Mouse (Mus musculus) myocyte (in vitro differentiated cells): ENCODE measurements around the gene Tulp1. TPM values are rescaled to one million over a fixed set of nuclear protein-coding genes. Genes with fewer than 3 reads are reported as not detected.
"Not testable (repeated sequence)": the region's sequence is repeated elsewhere in the genome, so short reads cannot be mapped to it uniquely, and the experiment has no call there.

Source experiments
- H3K27me3 ChIP-seq: one replicate; pipeline ENCODE4 v1.6.1; 2011; ENCODE audit not compliant: control insufficient read depth, insufficient read depth, insufficient read length
- H3K36me3 ChIP-seq: one replicate; pipeline ENCODE4 v1.6.1; 2011; ENCODE audit not compliant: control insufficient read depth, insufficient read depth
- H3K4me2 ChIP-seq: one replicate; pipeline ENCODE4 v1.6.1; 2011; ENCODE audit warnings: low read depth, control low read depth
- H3K4me3 ChIP-seq: one replicate; pipeline ENCODE4 v1.5.1; 2011; ENCODE audit warnings: mild to moderate bottlenecking, control low read depth, moderate library complexity
- H3K79me2 ChIP-seq: one replicate; pipeline ENCODE4 v1.6.1; 2011; ENCODE audit not compliant: control insufficient read depth, insufficient read depth
- H3ac ChIP-seq: one replicate; pipeline ENCODE4 v1.6.1; 2011; ENCODE audit not compliant: control insufficient read depth, insufficient read length
- CEBPB ChIP-seq: IDR thresholded peaks from 2 replicates; pipeline ENCODE4 v1.6.1; 2011; ENCODE audit warnings: mild to moderate bottlenecking, moderate library complexity; ENCODE audit not compliant: poor library complexity, insufficient read depth, severe bottlenecking
- E2F4 ChIP-seq: IDR thresholded peaks from one replicate; pipeline ENCODE4 v1.6.1; 2011; ENCODE audit warnings: mild to moderate bottlenecking, control low read depth, moderate library complexity; ENCODE audit not compliant: insufficient read depth
- MAX ChIP-seq: IDR thresholded peaks from one replicate; pipeline ENCODE4 v1.6.1; 2011; ENCODE audit warnings: low read depth, mild to moderate bottlenecking, control low read depth
- MYOD1 ChIP-seq, 3 experiments: IDR thresholded peaks; one replicate each; pipeline ENCODE4 v1.6.1; 2011; ENCODE audit warnings: control low read depth in 2 of 3, low read depth in 2 of 3, mild to moderate bottlenecking in 2 of 3, moderate library complexity in 1 of 3; ENCODE audit not compliant: insufficient read length in 2 of 3, control insufficient read depth in 1 of 3
- MYOG ChIP-seq, 3 experiments: IDR thresholded peaks; one replicate each; pipeline ENCODE4 v1.6.1; 2011; ENCODE audit warnings: control low read depth in 2 of 3, low read depth in 2 of 3, mild to moderate bottlenecking in 2 of 3; ENCODE audit not compliant: insufficient read length in 2 of 3, control insufficient read depth in 1 of 3, insufficient read depth in 1 of 3
- POLR2A ChIP-seq: IDR thresholded peaks from one replicate; pipeline ENCODE4 v1.6.1; 2011; ENCODE audit warnings: low read depth, mild to moderate bottlenecking, control low read depth, moderate library complexity; ENCODE audit not compliant: insufficient read length
- POLR2AphosphoS2 ChIP-seq: IDR thresholded peaks from one replicate; pipeline ENCODE4 v1.6.1; 2011; ENCODE audit warnings: low read depth, control low read depth; ENCODE audit not compliant: insufficient read length
- REST ChIP-seq: IDR thresholded peaks from one replicate; pipeline ENCODE4 v1.6.1; 2011; ENCODE audit warnings: mild to moderate bottlenecking, control low read depth, moderate library complexity; ENCODE audit not compliant: insufficient read depth, insufficient read length
- SRF ChIP-seq: IDR thresholded peaks from one replicate; pipeline ENCODE4 v1.6.1; 2011; ENCODE audit warnings: low read depth; ENCODE audit not compliant: control insufficient read depth, insufficient read length
- TCF12 ChIP-seq: IDR thresholded peaks from one replicate; pipeline ENCODE4 v1.6.1; 2011; ENCODE audit warnings: mild to moderate bottlenecking, control low read depth; ENCODE audit not compliant: poor library complexity, insufficient read depth, severe bottlenecking
- TCF3 ChIP-seq: IDR thresholded peaks from one replicate; pipeline ENCODE4 v1.6.1; 2011; ENCODE audit warnings: low read depth, control low read depth; ENCODE audit not compliant: insufficient read length
- USF1 ChIP-seq: IDR thresholded peaks from one replicate; pipeline ENCODE4 v1.6.1; 2011; ENCODE audit warnings: low read depth, mild to moderate bottlenecking, control low read depth, moderate library complexity
- polyA plus RNA-seq: library from polyadenylated mRNA; unstranded; fragments of >200 nt; fragmentation: generic; extraction: Trizol; gene quantifications from one replicate; pipeline ENCODE4 v1.2.1, GENCODE M21; 2012; ENCODE audit warnings: missing spikeins

Tulp1 gene
- polyA plus RNA-seq, 1 experiment = not detected

DNA sequence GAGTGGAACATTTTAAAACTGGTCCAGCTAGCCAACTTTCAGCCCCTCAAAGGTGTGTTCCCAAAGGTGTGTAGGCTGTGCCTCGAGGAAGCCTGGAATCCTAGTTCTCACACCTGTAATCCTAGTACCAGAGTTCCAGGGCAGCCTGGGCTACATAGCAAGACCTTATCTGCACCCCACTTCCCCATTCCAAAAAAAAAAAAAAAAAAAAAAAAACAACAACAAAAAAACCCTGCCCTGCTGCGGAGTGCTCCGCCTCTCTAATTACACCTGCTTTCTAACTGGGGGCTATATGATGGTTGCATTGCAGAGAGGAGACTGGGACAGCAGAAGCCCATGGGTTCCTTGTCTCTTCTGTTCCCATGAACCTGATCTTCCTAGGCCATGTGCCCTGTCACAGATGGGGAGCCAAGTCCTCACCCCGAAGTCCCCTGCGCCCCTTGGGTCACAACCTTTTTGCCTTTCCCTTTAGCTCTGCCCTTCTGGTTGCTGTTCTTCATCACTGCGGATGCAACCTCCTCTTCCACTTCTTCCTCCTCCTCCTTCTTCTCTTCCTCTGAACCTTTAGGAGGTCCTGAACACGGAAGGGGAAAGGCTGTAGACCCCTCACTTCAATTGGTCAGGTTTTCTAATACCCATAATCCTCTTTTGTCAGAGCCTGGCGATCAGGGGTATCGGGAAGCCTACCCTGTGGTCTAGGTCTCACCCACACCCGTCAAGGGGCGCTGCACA is 2.9 kb downstream of the Tulp1 start:
- Histone ChIP-seq H3K4me2 (no peak overlapping the region), H3ac (no peak overlapping the region), H3K4me3 (no peak overlapping the region), H3K36me3 (no peaks in the 10 kb centered on the region), H3K27me3 (peaks cover 7% of the 10 kb centered on the region), H3K79me2 (no peaks in the 10 kb centered on the region)
- no peak for TF ChIP-seq MAX
- no peak for TF ChIP-seq MYOD1 (IDR thresholded peaks at IDR 0.05; ENCODE audit: control insufficient read depth in 1 of 3, insufficient read length in 2 of 3, low read depth in 2 of 3)
- TF ChIP-seq TCF12 = no peak
- TF ChIP-seq MYOG (IDR thresholded peaks at IDR 0.05; ENCODE audit: control insufficient read depth in 1 of 3, insufficient read depth in 1 of 3, insufficient read length in 2 of 3, low read depth in 2 of 3) = no peak
- TF ChIP-seq USF1 = no peak
- no peak for TF ChIP-seq POLR2AphosphoS2
- no peak for TF ChIP-seq SRF
- TF ChIP-seq REST = no peak
- no peak for TF ChIP-seq E2F4
- no peak for TF ChIP-seq TCF3

GRCm38 (mm10) chr17:28360531-28361277 is 4.3 kb downstream of the Tulp1 start:
- TF ChIP-seq SRF (no peak), CEBPB (no peak), REST (no peak), MYOD1 (IDR thresholded peaks at IDR 0.05; ENCODE audit: control insufficient read depth in 1 of 3, insufficient read length in 2 of 3, low read depth in 2 of 3) (no peak), USF1 (no peak), MYOG (IDR thresholded peaks at IDR 0.05; ENCODE audit: control insufficient read depth in 1 of 3, insufficient read depth in 1 of 3, insufficient read length in 2 of 3, low read depth in 2 of 3) (no peak), POLR2AphosphoS2 (no peak), POLR2A (no peak), E2F4 (no peak), TCF3 (no peak)

GRCm38 (mm10) chr17:28358576-28359261 is 6.3 kb downstream of the Tulp1 start:
- H3K36me3 ChIP-seq, H3K4me2 ChIP-seq, H3K27me3 ChIP-seq, H3K79me2 ChIP-seq, H3K4me3 ChIP-seq, H3ac ChIP-seq: not testable (repeated sequence)

More at GRCm38 (mm10) chr17:28360531-28361277, 4.3 kb downstream of the Tulp1 start:
- Histone ChIP-seq H3K36me3 (no peaks in the 10 kb centered on the region), H3ac (no peak overlapping the region), H3K4me2 (no peak overlapping the region), H3K79me2 (no peaks in the 10 kb centered on the region), H3K4me3 (no peak overlapping the region), H3K27me3 (peaks cover 7% of the 10 kb centered on the region)

DNA sequence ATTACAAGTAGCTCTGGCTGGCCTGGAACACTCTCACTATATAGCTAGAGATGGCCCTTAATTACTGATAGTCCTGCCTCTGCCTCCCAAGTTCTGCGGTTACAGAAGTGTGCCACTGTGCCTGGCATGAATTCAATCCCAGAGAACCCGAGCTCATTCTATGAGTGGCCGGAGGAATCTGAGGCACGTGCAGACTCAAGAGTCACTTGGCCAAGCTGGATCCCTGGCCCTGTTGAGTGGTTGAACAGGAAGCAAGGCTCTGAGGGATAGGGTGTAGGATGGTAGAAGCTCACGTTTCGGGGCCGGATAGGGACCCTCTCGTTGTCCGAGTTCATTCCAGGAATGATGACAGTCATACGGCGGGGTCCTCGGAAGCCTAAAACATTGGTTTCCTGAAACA is 9.2 kb downstream of the Tulp1 start:
- no peaks in the 10 kb centered on the region for H3K79me2 ChIP-seq
- H3ac ChIP-seq = no peak overlapping the region
- H3K27me3 ChIP-seq = no peaks in the 10 kb centered on the region
- TF ChIP-seq TCF3 (no peak), CEBPB (no peak), MYOG (IDR thresholded peaks at IDR 0.05; ENCODE audit: control insufficient read depth in 1 of 3, insufficient read depth in 1 of 3, insufficient read length in 2 of 3, low read depth in 2 of 3) (no peak), USF1 (no peak), SRF (no peak)
- H3K36me3 ChIP-seq = no peaks in the 10 kb centered on the region
- no peak overlapping the region for H3K4me2 ChIP-seq
- H3K4me3 ChIP-seq = no peak overlapping the region

- H3K36me3 ChIP-seq = no peaks in the 10 kb centered on the region
- no peak for TF ChIP-seq CEBPB
- TF ChIP-seq SRF = no peak
- TF ChIP-seq MAX = no peak
- TF ChIP-seq POLR2AphosphoS2 = no peak
- no peak for TF ChIP-seq E2F4
- TF ChIP-seq POLR2A = no peak
- no peak for TF ChIP-seq REST
- TF ChIP-seq TCF3 = no peak
- no peak for TF ChIP-seq MYOD1 (IDR thresholded peaks at IDR 0.05; ENCODE audit: control insufficient read depth in 1 of 3, insufficient read length in 2 of 3, low read depth in 2 of 3)
- TF ChIP-seq USF1 = no peak
- TF ChIP-seq TCF12 = no peak
- no peak for TF ChIP-seq MYOG (IDR thresholded peaks at IDR 0.05; ENCODE audit: control insufficient read depth in 1 of 3, insufficient read depth in 1 of 3, insufficient read length in 2 of 3, low read depth in 2 of 3)
- peak overlapping the region; percentile 73 for H3K4me3 ChIP-seq
- peaks cover 29% of the 10 kb centered on the region for H3K79me2 ChIP-seq
- no peak overlapping the region for H3K4me2 ChIP-seq
- no peak overlapping the region for H3ac ChIP-seq
- H3K27me3 ChIP-seq = no peaks in the 10 kb centered on the region
Measured at GRCm38 (mm10) chr17:28352018-28352417, 13.0 kb downstream of the Tulp1 start.
